11 mouse cellular contexts compared by ENCODE assay signal in the genomic region with DNA sequence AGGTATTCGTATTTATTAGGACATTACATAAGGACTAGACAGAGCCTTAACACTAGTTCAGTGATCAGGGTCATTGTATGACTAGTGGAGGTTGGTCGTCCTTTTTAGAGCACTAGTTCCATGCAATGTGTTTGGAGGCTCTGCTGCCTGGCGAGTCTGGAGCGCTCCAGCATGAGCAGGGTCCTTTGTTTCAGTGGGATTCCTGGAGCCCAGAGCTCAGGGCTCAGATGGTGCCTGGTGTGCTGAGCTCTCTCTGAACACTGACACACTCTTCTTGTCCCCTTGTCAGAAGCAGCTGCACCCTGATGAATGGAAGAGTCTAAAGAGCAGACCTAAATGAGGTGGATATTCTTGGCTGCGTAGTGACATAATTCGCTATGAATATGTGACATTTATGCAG. TPM values are rescaled to one million over a fixed set of nuclear protein-coding genes. Genes with fewer than 3 reads are reported as not detected.
DNase-seq lines count a peak whose midpoint lies in the region; ATAC-seq lines count a peak whose summit lies in the region.
"Had no signal": no experiment of that assay in that cellular context is flagged by ENCODE, and none has a peak within 500 bp of the region (broad histone marks: within the 10 kb centered on the region; RNA-seq: fewer than 3 reads in every experiment).

No protein-coding gene starts in this region.

- WGBS in forebrain, embryonic 16.5 days = 52% methylated on average over 6 of the region's 6 CpGs
- 60% methylated on average over 6 of the region's 6 CpGs for WGBS in midbrain, embryonic 15.5 days

- H3K4me1 ChIP-seq in forebrain, embryonic 16.5 days (replicated peaks; ENCODE audit: control insufficient read depth, insufficient read depth, low read length) = no peaks in the 10 kb centered on the region
- H3K4me1 ChIP-seq in midbrain, embryonic 15.5 days = no peaks in the 10 kb centered on the region
- H3K4me1 ChIP-seq: heart, embryonic 10.5 days had no signal

- no peaks in the 10 kb centered on the region for H3K36me3 ChIP-seq in forebrain, embryonic 16.5 days (ENCODE audit: control insufficient read depth, insufficient read depth)
- H3K36me3 ChIP-seq in midbrain, embryonic 15.5 days (replicated peaks) = no peaks in the 10 kb centered on the region

- no peaks in the 10 kb centered on the region for H3K9me3 ChIP-seq in forebrain, embryonic 16.5 days (ENCODE audit: control insufficient read depth, low read length)
- no peaks in the 10 kb centered on the region for H3K9me3 ChIP-seq in midbrain, embryonic 15.5 days
- H3K9me3 ChIP-seq: heart, embryonic 10.5 days had no signal

- H3K4me2 ChIP-seq in forebrain, embryonic 16.5 days (ENCODE audit: low read length) = no peak overlapping the region
- H3K4me2 ChIP-seq in midbrain, embryonic 15.5 days = no peak overlapping the region

- no peaks in the 10 kb centered on the region for H3K27me3 ChIP-seq in forebrain, embryonic 16.5 days (replicated peaks; ENCODE audit: control insufficient read depth, insufficient read depth, low read length)
- H3K27me3 ChIP-seq in midbrain, embryonic 15.5 days (replicated peaks) = no peaks in the 10 kb centered on the region

- no peak overlapping the region for H3K27ac ChIP-seq in forebrain, embryonic 16.5 days (ENCODE audit: low read length)
- no peak overlapping the region for H3K27ac ChIP-seq in midbrain, embryonic 15.5 days
- H3K27ac ChIP-seq: heart, embryonic 10.5 days had no signal

- no peak overlapping the region for H3K4me3 ChIP-seq in forebrain, embryonic 16.5 days (replicated peaks; ENCODE audit: low read length)
- no peak overlapping the region for H3K4me3 ChIP-seq in midbrain, embryonic 15.5 days
- H3K4me3 ChIP-seq: heart, embryonic 10.5 days; myocyte had no signal

- peak; percentile 19 for DNase-seq in layer of hippocampus, adult 11-12 months (ENCODE audit: low spot score)
- no peak for DNase-seq in layer of hippocampus, postnatal 36 days
- peak; percentile 33 for DNase-seq in ZHBTc4 (ENCODE audit: low read depth, low spot score)
- DNase-seq in cerebellum, postnatal 25 days = no peak
- DNase-seq in cerebellum, postnatal 14 days = no peak
- no peak for DNase-seq in spleen, postnatal 36 days (ENCODE audit: low spot score in 2 of 2)
- DNase-seq: adrenal gland, adult 2 months had no signal

- ATAC-seq in forebrain, embryonic 16.5 days = peak; percentile 74
- ATAC-seq in midbrain, embryonic 15.5 days (replicated peaks) = 0 out of 2 replicates have a peak, but pooled peaks have one; percentile 24

- no peak overlapping the region for H3K9ac ChIP-seq in forebrain, embryonic 16.5 days (replicated peaks; ENCODE audit: low read depth, low read length)
- no peak overlapping the region for H3K9ac ChIP-seq in midbrain, embryonic 15.5 days

RNA-seq across cellular contexts. Expression of a gene that starts 45.1 kb away (rescaled TPM):
- 10 to 100 TPM; 31.8 to 34.6 TPM for total RNA-seq in layer of hippocampus, postnatal 36 days (2021)
- polyA plus RNA-seq in forebrain, embryonic 16.5 days (2015; fragmentation: Nextera tagmentation; extraction: Ambion mirVana) = 10.9 and 11.2 TPM in 2 replicates
- polyA plus RNA-seq in midbrain, embryonic 15.5 days (2015; fragmentation: Nextera tagmentation; extraction: Ambion mirVana) = 9.4 and 10.7 TPM in 2 replicates

Comparison
In these comparisons a context has a peak if more than half of its experiments do, and no peak if none do; other contexts are left out.
1. DNase-seq: peak in layer of hippocampus, adult 11-12 months (single experiment) and ZHBTc4 (single experiment); none in layer of hippocampus, postnatal 36 days (0 of 2), cerebellum, postnatal 25 days (0 of 2), cerebellum, postnatal 14 days (0 of 2) and spleen, postnatal 36 days (0 of 2).